Mouse (Mus musculus) liver, embryonic 18 days (tissue): ENCODE results near the gene Vmn2r60. TPM values are rescaled to one million over a fixed set of nuclear protein-coding genes. Genes with fewer than 3 reads are reported as not detected.

Experiments used
- polyA plus RNA-seq: library from polyadenylated mRNA; depleted of rRNA; stranded (reverse); fragments of >200 nt; gene quantifications from 2 replicates; pipeline ENCODE4 v1.2.3, GENCODE M21; 2012; rRNA removed

The Vmn2r60 gene
- polyA plus RNA-seq, result not detected in 2 replicates

DNA sequence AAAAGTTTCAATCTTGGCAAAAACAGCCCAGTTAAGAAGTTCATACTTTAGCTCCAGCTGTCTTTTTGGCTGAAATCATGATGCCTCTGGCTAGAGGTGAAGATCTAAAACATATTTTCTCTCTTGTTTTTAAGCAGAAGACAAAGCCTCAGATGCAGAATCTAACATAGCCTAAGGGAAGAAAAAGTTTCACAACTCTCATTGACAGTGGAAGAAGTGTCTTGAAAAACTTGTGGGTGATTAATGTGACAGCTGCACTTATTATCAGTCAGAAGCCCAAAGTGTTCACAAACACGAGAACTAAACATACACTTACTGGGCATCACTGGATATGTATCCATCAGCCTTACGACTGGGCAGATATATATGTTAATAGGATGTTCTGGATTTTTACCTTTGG is at the start of gene Vmn2r60:
Gene Vmn2r60, plus strand, starts transcription at position 301 of the 400 bp plus-strand sequence.

DNA sequence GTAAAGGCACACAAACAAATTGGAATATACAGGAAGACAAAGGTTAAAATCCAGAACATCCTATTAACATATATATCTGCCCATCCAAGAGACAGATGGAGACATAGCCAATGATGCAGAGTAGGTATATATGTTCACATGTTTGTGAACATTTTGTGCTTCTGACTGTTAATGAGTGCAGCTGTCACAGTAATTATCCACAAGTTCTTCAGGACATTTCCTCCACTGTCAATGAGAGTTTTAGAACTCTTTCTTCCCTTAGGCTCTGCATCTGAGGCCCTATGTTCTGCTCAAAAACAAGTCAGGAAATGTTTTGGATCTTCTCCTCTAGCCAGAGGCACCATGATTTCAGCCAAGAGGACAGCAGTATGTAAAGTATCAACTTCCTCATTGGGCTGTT is 48.6 kb upstream of the Vmn2r60 start, which contains the start of gene Vmn2r59:
Gene Vmn2r59, minus strand, starts transcription at position 101 of the 400 bp plus-strand sequence.

Other genes starting within 250 kb of the Vmn2r60 start
- gene Vmn2r58, start 235.1 kb upstream of the Vmn2r60 start, polyA plus RNA-seq, result not detected in 2 replicates
- not detected in 2 replicates for gene Vmn2r59, start 48.7 kb upstream of the Vmn2r60 start, polyA plus RNA-seq
- gene Vmn2r61, start 152.3 kb downstream of the Vmn2r60 start, polyA plus RNA-seq, result not detected in 2 replicates